Comparison of ENCODE assay signal across 29 mouse cellular contexts in genomic region chr1:106326691-106327090, GRCm38 (mm10).
DNase-seq lines count a peak whose midpoint lies in the region; ATAC-seq and TF ChIP-seq lines count a peak whose summit lies in the region.
"Had no signal": no experiment of that assay in that cellular context is flagged by ENCODE, and none has a peak within 500 bp of the region (broad histone marks: within the 10 kb centered on the region; RNA-seq: fewer than 3 reads in every experiment).

No protein-coding gene starts in this region.

- no peak for ATAC-seq in liver, embryonic 11.5 days (replicated peaks; ENCODE audit: low FRiP score)
- no peak for ATAC-seq in forebrain, postnatal 0 days
- ATAC-seq: forebrain, embryonic 15.5 days; lung, postnatal 0 days; midbrain, embryonic 13.5 days had no signal

- WGBS in liver, adult 2 months, result 34% methylated on average over 2 of the region's 2 CpGs
- 78% methylated on average over 2 of the region's 2 CpGs for WGBS in liver, embryonic 11.5 days
- 63% methylated on average over 2 of the region's 2 CpGs for WGBS in forebrain, postnatal 0 days

- no peaks in the 10 kb centered on the region for H3K27me3 ChIP-seq in liver, adult 2 months (ENCODE audit: control insufficient read depth, insufficient read depth, low read length)
- H3K27me3 ChIP-seq in liver, embryonic 11.5 days (replicated peaks; ENCODE audit: control insufficient read depth, insufficient read depth, low read length), result no peaks in the 10 kb centered on the region
- H3K27me3 ChIP-seq in forebrain, postnatal 0 days (ENCODE audit: insufficient read depth, low read length), result no peaks in the 10 kb centered on the region
- H3K27me3 ChIP-seq: forebrain, embryonic 15.5 days; hindbrain, embryonic 13.5 days; limb, embryonic 13.5 days; liver, embryonic 13.5 days; megakaryocyte, embryonic 14.5 days; midbrain, embryonic 13.5 days; stomach, embryonic 15.5 days had no signal

- no peaks in the 10 kb centered on the region; the same call in 1 of the 2 replicates for H3K4me1 ChIP-seq in liver, adult 2 months (ENCODE audit: control insufficient read depth, insufficient read depth, low read length)
- no peaks in the 10 kb centered on the region for H3K4me1 ChIP-seq in liver, embryonic 11.5 days (replicated peaks; ENCODE audit: control insufficient read depth, insufficient read depth, low read length)
- no peaks in the 10 kb centered on the region for H3K4me1 ChIP-seq in forebrain, postnatal 0 days (ENCODE audit: insufficient read depth)
- H3K4me1 ChIP-seq: forebrain, embryonic 10.5 days; forebrain, embryonic 15.5 days; hindbrain, embryonic 13.5 days; limb, embryonic 13.5 days; liver, embryonic 13.5 days; midbrain, embryonic 13.5 days; stomach, embryonic 15.5 days had no signal

- DNase-seq in adrenal gland, adult 2 months, result peak; percentile 27
- DNase-seq in adrenal gland, adult 8-10 months, result no peak
- peak; percentile 44 for DNase-seq in liver, adult 2 months (ENCODE audit: extremely low read depth, low read depth, low spot score)
- DNase-seq in liver, embryonic 11.5 days (ENCODE audit: low spot score), result no peak
- DNase-seq in 3T3-L1 (ENCODE audit: low read depth, low spot score), result peak; percentile 68
- DNase-seq in skeletal muscle tissue, adult 2 months (ENCODE audit: low read depth, low spot score), result peak; percentile 30
- DNase-seq in forebrain, postnatal 0 days, result no peak
- DNase-seq: adrenal gland, postnatal 10 days; cerebellum, adult 8-10 months; cerebellum, postnatal 36 days; gastrocnemius, adult 2 months; gastrocnemius, postnatal 36 days; heart, adult 18-20 months; heart, postnatal 4 days; kidney, adult 11 months; kidney, postnatal 36 days; liver, embryonic 13.5 days; lung, adult 18-20 months; lung, postnatal 4 days; thymus, postnatal 14 days had no signal

- H3K27ac ChIP-seq in liver, adult 2 months (replicated peaks; ENCODE audit: insufficient read depth, low read depth, low read length), result no peak overlapping the region
- no peak overlapping the region for H3K27ac ChIP-seq in liver, embryonic 11.5 days (ENCODE audit: low read depth, low read length)
- H3K27ac ChIP-seq in forebrain, postnatal 0 days (ENCODE audit: low read depth, low read length), result no peak overlapping the region
- H3K27ac ChIP-seq: forebrain, embryonic 10.5 days; forebrain, embryonic 15.5 days; gastrocnemius, adult 2 months; hindbrain, embryonic 13.5 days; limb, embryonic 13.5 days; liver, embryonic 13.5 days; midbrain, embryonic 13.5 days; stomach, embryonic 15.5 days had no signal

- no peaks in the 10 kb centered on the region for H3K9me3 ChIP-seq in liver, embryonic 11.5 days (ENCODE audit: control insufficient read depth, low read length)
- no peaks in the 10 kb centered on the region for H3K9me3 ChIP-seq in forebrain, postnatal 0 days (ENCODE audit: low read length)
- H3K9me3 ChIP-seq: forebrain, embryonic 10.5 days; forebrain, embryonic 15.5 days; hindbrain, embryonic 13.5 days; limb, embryonic 13.5 days; liver, embryonic 13.5 days; megakaryocyte, embryonic 14.5 days; midbrain, embryonic 13.5 days; stomach, embryonic 15.5 days had no signal

- no peak overlapping the region for H3K9ac ChIP-seq in liver, adult 2 months (ENCODE audit: low read depth, low read length)
- no peak overlapping the region for H3K9ac ChIP-seq in liver, embryonic 11.5 days (ENCODE audit: low read depth, low read length)
- H3K9ac ChIP-seq in forebrain, postnatal 0 days, result no peak overlapping the region
- H3K9ac ChIP-seq: forebrain, embryonic 15.5 days; hindbrain, embryonic 13.5 days; limb, embryonic 13.5 days; liver, embryonic 13.5 days; midbrain, embryonic 13.5 days; stomach, embryonic 15.5 days had no signal

- TF ChIP-seq CTCF in liver, adult 2 months (IDR thresholded peaks at IDR 0.05; ENCODE audit: low read depth, low read length), result no peak
- no peak for TF ChIP-seq CTCF in forebrain, postnatal 0 days (IDR thresholded peaks at IDR 0.05; ENCODE audit: low read depth)

- H3K36me3 ChIP-seq in liver, adult 2 months (ENCODE audit: control insufficient read depth, insufficient read depth, low read length), result no peaks in the 10 kb centered on the region; the same call in 1 of the 2 replicates
- no peaks in the 10 kb centered on the region for H3K36me3 ChIP-seq in liver, embryonic 11.5 days (ENCODE audit: control insufficient read depth, insufficient read depth, low read length)
- no peaks in the 10 kb centered on the region for H3K36me3 ChIP-seq in forebrain, postnatal 0 days (ENCODE audit: insufficient read depth)
- H3K36me3 ChIP-seq: forebrain, embryonic 10.5 days; forebrain, embryonic 15.5 days; hindbrain, embryonic 13.5 days; limb, embryonic 13.5 days; liver, embryonic 13.5 days; midbrain, embryonic 13.5 days; stomach, embryonic 15.5 days had no signal

- no peak overlapping the region for H3K4me3 ChIP-seq in liver, adult 2 months (ENCODE audit: insufficient read depth, low read depth, low read length)
- H3K4me3 ChIP-seq in liver, embryonic 11.5 days (ENCODE audit: low read depth, low read length), result no peak overlapping the region
- no peak overlapping the region for H3K4me3 ChIP-seq in forebrain, postnatal 0 days (ENCODE audit: low read depth, low read length)
- H3K4me3 ChIP-seq: forebrain, embryonic 10.5 days; forebrain, embryonic 15.5 days; gastrocnemius, adult 2 months; hindbrain, embryonic 13.5 days; limb, embryonic 13.5 days; liver, embryonic 13.5 days; megakaryocyte, embryonic 14.5 days; midbrain, embryonic 13.5 days; stomach, embryonic 15.5 days had no signal

- no peak for TF ChIP-seq POLR2A in liver, adult 2 months (IDR thresholded peaks at IDR 0.05; ENCODE audit: extremely low read depth, insufficient read depth, low read length)

- no peak overlapping the region for H3K4me2 ChIP-seq in liver, embryonic 11.5 days
- H3K4me2 ChIP-seq in forebrain, postnatal 0 days (ENCODE audit: low read depth), result no peak overlapping the region
- H3K4me2 ChIP-seq: forebrain, embryonic 15.5 days; heart, embryonic 11.5 days; hindbrain, embryonic 13.5 days; limb, embryonic 13.5 days; liver, embryonic 13.5 days; midbrain, embryonic 13.5 days; stomach, embryonic 15.5 days had no signal

- no peaks in the 10 kb centered on the region; the same call in 1 of the 2 replicates for H3K79me2 ChIP-seq in liver, adult 2 months (ENCODE audit: control insufficient read depth, insufficient read depth, low read length)

Comparison
In these comparisons a context has a peak if more than half of its experiments do, and no peak if none do; other contexts are left out.
1. DNase-seq: peak in adrenal gland, adult 2 months (single experiment), liver, adult 2 months (single experiment), 3T3-L1 (single experiment) and skeletal muscle tissue, adult 2 months (single experiment); none in adrenal gland, adult 8-10 months (single experiment), liver, embryonic 11.5 days (single experiment) and forebrain, postnatal 0 days (single experiment).